Mouse (Mus musculus) gastrocnemius, postnatal 10 days (tissue): Measurements from ENCODE around the gene Pphln1. TPM values are rescaled to one million over a fixed set of nuclear protein-coding genes. Genes with fewer than 3 reads are reported as not detected.

Experiments
- DNase-seq: peaks from one replicate; pipeline ENCODE4 v3.0.0; 2021; ENCODE audit warnings: mixed read lengths
- total RNA-seq, 2 experiments: library from RNA; stranded (reverse); gene quantifications; 2 replicates each; pipeline ENCODE4 v1.2.3; 2021

Pphln1 gene
- total RNA-seq, 2 experiments from 2014 or later, result 20.7 to 21.5 TPM

DNA sequence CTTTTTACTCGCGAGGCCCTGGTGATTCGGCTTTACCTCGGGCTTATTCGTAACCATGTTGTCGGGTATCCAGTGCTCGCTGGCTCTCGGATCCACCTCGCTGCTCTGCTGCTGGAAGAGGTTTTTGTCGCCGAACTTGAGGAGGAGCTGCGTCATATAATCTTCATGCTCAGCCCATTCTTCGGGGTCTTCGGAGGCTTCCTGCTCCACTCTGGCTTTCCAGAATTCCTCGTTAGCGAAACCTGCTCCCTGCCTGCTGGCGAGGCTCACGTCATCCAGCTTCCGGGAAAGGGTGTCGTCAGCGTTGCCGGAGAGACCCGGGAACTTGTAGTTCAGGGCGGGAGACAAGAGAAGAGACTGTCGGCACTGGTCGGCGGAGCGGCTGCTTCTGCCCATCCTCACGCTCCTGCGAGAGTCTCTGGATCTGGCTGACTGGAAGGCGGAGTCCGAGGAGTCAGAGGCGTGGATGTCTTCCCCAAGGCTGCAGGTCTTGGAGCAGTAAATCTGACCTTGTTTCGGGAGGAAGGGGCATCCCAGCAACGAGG lies 105.1 kb downstream of the Pphln1 start:
- no peak for DNase-seq

DNA sequence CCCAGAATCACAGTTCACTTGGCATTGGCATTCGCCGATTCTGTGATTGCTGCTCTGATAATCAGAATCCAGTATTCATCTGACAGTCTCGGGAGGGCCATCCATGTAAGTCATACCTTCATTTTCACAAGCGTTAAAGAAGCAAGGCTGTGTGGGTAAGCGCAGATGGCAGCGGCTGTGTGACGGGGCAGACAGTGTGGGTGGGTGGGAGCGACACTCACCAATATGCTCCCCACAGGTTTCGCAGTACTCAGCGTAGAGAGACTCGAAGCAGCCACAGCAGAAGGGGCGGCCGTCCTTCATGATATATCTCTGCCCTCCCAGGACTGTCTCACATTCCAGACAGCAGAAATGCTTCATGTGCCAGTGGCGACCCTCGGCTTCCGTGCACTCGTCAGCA lies 106.7 kb downstream of the Pphln1 start:
- no peak for DNase-seq

DNA sequence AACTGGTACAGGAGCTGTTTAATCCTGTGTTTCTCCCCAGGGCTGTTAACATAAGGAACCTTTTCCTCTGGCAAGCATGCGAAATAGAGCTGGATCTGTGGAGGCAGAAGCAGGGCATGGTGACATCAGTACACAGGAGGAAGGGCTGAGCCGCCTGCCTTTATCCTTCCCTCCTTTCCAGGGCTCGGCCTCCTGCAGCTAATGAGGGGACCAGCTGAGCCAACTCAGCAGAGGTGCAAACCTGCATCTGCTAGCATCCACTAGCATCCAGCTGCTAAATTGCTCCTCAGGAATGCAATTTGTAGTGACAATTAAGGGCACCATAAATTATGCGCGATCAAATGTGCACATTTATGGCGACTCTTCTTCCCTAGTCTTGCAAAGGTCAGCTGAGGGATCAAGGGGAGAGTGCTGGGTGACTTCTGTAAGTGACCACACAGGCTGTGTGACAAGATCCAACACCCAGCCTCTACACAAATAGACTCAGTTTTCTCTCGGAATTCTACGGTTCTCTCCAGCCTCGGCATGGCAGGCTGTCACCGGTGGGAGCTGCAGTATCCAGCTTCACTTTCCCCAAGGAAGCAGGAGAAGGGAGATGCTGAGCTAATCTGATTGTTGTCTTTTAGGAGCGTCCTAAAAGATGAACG lies 112.7 kb downstream of the Pphln1 start:
- no peak for DNase-seq

DNA sequence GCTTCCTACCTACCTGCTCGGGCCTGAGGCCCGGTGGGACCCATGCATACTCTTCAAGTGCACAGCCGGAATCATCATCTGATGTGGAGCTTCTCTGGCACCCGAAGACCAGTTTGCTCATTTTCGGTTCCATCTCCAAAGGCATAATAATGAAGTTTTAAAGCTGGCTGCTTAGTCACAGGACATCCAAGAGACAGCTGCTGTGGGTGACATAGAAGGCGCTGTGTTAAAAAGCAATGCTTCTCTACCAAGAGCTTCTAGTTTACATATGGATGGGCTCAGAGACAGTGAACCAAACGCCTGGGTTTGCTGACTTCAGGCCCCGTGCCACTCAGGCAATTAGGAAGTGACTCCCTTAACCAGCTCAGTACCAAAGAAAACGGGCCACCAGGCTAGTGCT lies 114.3 kb downstream of the Pphln1 start:
- no peak for DNase-seq

DNA sequence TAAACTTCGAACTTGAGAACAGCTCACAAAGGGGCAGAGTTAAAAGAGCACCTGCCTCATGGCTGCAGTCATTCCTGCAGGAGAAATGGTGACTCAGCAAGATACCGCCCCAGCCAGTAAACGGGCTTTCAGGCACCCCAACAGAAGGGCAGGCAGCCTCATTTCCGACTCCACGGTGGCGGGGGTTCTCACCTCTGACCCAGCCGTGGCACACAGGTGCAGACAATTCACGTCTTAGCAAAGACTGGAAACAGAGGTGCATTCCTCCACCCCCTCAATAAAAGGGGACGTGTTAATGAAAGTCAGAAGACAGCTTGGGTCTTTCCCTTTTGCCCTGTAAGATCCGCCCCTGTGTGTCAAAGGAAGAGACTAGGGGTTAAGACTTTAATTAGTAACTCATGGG lies 115.8 kb downstream of the Pphln1 start:
- no peak for DNase-seq

DNA sequence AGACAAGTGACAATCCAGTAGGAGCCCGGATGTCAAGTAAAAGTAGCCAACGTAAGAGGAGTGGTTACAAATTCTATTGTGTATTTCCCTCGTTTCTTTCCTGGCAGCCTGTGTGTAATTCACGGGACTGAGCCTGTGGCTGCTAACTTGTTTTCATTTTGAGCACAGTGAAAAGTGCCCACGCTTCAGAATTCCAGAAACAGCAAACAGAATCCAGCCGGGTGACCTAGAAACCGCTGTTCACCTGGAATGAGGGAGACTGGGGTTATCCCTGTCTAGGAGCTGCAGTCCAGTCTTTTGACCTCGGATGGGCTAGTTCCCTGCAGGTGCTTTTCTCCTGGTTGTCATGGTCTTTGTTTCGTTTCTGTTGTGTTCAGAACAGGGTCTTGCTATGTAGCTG lies 117.2 kb downstream of the Pphln1 start:
- no peak for DNase-seq

DNA sequence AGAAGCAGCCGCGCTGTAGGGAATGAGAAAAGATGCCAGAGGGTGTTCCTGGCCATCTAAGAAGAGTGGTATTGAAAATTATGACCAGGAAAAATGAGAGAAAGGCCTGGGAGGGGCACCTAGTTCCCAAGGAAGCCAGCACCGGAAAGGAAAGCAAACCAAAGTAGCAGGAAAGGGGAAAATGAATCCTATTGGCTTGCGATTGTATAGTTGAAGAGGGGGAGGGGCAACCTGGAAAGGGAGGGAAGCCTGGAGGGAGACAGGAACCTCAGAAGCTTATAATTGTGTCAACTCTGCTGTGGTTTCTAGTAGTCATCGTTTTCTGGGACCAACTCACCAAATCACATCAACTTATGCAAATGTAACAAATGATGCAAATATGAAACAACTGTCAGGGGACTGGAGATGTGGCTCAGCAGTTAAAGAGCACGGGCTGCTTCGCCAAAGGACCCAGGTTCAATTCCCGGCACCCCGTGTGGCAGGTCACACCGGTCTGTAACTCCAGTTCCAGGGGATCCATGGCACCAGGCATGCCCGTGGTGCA lies 118.9 kb downstream of the Pphln1 start:
- no peak for DNase-seq

DNA sequence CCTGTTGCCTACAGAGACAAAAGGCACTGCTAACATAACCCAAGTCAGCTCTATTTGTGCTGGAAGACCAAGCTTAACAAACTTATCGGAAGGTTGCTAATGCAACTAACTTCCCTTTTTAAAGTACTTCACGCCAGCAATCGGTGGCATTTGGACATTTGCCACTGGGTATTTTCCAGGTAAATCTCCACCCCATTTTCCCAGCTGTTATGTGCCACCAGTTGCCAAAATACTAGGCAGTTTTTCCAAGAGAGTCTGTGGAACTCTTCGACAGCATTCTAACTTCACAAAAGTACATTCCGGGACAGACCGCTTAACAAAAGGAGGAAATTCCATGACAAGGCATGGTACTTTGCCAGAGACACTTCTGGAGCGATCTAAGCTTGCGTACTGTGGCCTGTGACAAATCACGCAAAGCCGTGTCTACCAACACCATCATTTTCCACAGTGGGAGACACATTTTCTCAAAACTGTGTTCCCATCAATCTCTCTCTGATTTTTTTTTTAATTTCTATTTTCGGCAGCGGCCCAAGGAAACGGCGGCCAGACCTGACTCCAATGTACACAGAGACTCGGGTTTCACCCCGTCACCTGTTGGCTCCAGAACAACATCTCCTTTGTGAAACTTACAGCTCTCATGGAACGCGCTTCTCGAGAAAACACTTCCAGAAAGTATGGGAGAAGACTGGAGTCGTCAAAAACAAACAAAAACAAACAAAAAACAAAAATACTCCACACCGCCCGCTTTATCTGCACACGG lies 120.2 kb downstream of the Pphln1 start:
- DNase-seq, result no peak

DNA sequence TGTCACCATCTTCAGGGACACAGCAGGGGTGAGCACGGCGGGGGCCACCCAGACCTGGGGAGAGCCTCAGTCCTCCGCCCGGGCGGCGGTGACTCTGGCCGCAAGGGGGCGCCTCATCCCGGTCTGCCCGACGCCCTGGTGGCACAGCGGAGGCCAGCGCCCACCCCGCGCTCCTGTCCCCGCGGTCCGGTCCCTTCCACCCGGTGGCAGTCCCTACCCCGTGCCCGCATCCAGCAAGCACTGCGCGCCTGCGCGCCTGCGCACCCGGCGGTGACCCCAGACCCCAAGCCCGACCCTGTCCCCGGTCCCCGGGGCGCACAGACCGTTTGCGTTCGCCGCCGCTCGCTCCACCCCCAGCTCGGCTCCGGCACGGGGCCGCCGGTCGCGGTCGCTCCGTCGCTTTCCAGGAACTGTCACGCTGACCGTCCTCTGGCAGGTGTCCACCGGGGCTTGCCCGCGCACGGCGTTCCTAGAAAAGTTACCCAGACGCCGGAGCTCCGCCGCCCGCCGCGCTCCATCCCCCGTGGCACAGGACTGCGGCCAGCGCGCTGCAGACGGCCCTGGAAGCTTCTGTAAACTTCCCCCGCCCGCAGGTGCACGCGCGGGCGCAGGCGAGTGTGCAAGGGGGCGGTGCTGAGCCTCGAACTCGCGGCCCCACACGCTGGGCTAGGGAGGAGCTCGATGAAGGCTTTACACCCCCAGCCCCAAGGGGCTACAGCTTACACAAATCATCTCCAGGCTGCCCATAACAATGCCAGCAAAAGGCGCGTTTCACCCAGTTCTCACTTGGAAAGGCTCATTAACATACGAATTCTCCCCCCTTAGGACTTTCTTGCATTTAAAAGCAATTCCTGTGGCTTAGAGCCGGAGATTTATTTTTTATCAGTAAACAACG lies 121.0 kb downstream of the Pphln1 start:
- peak; percentile 95 for DNase-seq

DNA sequence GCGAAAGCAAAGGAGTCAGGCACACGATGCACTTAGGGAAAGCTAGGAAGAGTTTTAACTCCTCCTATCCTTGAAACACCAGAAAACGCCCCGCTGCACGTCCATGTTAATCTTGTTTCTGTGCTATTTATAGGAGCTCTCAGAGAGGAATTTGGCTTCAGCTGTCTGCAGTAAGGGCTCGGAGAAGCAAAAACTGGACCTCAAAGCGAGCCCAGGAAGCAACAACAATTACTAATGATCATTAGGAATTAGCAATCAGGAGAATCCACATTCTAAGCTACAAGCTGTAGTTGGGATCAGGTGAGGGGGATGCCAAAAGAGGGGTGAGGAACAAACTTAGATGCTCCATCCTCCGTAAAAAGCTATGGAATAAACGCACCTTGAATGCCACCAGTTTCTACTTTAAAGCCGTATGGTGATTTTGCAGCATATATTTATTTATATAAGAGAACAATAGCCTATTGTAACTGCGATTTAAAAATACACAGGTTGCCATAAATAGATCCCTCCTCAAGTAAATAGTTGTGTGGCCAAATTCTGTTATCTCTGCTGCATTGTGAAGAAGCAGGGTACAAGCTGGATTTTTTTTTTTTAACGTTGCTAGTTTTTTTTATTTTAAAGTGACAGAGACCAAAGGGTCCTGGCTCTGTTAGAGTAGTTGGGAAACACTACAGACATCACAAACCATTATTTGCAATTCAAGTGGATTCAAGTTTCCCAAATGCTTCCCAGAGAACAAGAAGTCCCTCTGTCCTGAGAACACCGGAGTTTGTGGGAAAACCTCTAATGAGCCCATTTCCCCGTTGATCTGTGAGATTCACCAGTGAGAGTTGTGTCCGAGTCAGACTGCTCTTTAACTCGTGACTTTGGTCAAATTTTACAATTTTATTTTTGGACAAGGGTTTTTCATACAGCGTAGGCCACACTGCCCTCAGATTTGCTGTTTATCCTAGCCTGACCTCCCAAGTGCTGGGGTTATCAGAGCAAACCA lies 122.0 kb downstream of the Pphln1 start:
- DNase-seq, result peak; percentile 22

DNA sequence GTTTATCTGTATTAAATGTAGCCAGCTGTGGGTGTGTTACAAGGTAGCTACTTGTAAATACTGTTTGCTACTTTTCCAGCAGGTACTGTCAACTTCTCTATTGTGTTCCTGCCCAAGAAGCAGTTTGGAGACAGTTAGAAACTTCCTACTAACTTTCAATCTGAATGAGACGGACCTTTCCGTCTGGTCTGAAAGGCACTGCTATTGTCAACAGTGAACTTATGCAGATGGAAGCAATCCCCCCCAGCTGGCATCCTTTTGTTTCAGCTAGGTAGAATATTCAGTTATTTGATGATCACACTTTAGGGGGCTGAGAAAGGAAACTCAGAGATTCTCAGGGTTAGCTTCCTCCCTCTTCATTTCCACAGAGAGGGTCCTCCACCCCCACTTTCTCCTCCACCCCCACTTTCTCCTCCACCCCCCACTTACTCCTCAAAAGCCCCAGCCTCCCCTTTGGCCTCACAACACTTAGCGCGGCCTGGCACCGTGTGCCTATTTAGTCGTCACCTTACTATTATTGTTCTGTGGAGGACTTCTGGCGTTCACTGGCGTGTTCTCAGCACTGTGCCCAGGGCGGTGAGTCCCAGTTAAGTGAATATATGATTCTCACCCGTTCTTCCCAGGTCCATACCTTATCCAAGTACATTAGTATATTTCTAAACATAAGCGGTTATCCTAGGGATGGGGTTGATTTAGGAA lies 123.1 kb downstream of the Pphln1 start:
- no peak for DNase-seq

DNA sequence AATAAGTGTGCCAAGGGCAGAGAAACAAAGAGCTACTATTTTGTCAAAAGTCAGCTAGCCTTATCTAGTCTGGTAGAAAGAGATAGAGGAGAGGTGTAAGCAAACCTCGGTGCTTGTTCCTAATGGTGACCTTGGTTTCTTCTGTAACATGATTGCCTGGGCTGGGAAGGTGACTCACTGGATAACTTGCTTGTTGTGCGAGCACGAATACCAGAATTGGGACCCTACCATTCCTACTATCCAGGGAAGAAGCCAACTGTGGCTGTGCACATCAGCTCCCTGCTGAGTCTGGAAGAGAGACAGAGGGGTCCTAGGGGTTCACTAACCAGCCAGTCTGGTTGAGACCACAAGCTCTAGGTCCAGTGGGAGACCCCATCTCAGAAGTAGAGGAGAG lies 123.6 kb downstream of the Pphln1 start:
- DNase-seq, result no peak

DNA sequence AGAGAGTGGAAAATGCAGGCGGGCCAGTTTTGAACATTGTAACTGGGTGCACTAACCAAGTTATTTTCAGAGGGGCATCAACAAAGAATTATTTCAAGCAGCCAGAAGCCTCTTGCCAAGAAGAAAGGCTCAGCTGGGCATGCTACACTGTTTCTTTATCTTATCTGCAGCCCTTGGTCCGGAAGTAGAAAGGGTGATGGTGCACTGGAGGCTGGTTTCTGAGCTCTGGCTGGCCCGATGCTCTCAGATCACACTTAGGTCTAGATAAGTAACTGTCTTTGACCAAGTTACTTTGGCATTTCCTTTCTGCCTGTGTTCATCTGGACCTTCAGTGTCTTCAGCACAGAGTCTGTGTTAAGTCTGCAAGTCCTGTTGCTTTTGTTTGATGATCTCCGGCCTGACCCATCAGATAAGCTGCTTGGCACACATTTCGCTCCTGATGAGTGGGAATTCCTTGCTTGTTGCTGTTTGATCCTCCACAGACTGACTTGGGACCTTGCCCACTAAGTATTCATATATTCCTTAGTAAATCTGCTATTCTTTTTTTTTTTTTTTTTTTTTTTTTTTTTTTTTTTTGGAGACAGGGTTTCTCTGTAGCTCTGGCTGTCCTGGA lies 127.3 kb downstream of the Pphln1 start:
- no peak for DNase-seq

DNA sequence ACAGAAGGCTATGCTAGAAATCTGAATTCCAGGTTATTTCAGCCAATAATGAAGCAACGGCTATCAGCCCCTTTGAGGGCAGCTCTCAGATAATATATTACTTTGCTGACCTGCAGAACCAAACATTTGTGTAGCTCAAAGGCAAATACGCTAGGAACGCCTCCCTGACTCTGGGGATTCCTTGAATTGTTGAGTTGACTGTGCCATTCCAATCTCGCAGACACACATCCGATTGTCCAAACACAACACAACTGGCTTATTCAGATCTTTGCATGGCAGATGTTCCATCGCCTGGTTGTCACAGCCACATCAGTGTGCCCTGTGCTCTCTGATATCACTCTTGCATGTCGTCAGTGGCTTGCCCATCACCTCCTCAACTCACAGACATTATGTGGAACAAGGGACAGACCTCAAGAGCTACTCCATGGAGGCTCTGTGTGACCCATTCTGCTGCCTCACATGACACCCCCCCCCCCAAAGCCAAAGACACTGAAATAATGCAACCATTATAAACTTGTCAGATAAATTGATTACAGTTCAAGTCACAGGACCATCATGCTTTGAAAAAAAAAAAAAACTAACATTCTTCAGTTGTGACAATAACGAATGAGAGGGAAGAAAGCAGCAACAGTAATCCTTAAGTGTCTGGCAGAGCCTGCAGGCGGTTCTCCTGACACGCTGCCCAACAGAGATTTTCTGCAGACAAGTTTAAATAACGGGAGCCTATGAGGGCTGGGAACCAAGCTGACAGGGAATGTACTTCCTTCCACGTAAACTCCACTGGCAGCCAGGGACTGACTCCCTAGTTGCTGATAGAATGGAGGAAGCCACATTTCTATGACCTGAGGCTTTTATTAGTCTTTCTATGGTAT lies 131.9 kb downstream of the Pphln1 start:
- DNase-seq, result no peak

DNA sequence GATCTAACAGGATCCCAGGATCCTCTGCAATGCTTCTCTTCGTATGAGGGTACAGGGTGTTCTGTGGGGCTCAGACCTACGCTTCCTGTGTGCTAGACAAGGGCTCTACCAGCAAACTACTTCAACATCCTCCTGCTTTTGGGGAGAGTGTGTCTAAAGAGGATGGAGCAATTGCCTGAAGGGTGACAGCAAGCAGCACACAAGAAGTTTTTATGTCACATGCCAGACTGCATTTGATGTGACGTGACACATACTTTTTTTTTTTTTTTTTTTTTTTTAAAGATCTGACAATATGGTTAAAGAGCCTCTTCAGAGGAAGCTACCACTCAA lies 132.5 kb downstream of the Pphln1 start:
- no peak for DNase-seq

DNA sequence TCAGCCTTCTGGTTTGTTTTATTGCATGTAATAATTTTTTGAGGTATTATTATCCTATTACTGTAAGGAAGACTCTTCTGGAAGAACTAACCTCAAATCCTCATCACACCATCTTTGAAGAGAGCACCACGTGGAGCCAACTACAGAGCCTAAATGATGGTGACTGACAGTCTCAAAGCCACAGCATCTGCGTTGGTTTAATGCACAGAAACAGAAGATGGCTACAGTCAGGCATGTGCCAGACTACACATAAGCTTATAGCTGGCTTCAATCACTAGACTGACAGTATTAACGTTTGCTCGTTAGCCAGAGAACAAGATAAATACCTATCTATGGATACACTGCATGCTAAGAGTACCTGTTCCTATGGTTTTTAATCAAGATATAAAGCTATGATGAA lies 138.0 kb downstream of the Pphln1 start:
- DNase-seq, result no peak

DNA sequence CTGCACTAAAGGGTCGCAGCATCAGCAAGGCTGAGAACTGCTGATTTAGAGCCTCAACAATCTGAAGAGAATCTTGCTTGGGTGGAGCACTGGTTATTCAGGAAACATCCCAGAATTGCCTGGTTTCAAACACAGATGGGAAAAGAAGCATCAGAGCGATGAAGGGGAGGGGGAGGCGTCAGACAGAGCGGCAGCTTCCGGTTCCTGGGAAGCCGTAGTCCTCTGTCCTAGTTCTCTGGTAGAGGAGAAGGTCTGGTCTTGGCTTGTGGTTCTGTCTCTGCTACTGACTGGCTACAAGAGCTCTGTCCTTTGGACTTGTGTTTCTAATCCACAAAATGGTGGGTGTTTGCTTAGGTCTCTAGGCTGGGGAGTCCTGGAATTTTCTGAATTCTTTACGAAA lies 139.6 kb downstream of the Pphln1 start:
- no peak for DNase-seq

DNA sequence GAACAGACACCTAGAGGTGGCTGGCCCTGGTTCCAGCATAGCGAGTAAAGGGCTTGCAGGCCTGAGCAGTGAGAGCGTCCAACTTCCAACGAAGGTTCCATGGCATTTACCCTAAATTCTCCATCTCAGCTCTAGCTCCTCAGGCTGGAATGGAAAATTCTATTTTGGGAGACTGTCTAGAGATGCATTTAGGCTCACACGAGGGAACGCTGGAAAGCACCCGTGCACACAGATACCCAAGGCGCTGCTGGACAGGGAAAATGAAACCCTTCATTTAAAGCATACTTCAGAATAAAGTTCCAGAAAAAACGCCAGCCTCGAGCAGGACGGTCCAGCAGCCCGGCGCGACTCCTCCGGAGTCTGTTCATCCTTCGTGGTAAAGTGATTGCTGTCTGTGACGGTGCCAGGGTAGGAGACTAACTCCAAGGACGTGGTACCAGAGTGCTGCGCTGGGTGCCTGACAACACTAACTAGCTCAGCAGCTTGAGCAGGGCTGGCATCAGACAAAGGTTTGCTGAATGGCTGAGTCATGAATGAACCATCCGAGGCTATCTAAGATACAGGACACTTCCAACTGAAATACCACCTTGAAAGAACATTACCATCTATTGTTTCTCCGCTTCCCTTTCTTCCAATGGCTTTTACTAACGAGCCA lies 140.5 kb downstream of the Pphln1 start:
- DNase-seq, result no peak

DNA sequence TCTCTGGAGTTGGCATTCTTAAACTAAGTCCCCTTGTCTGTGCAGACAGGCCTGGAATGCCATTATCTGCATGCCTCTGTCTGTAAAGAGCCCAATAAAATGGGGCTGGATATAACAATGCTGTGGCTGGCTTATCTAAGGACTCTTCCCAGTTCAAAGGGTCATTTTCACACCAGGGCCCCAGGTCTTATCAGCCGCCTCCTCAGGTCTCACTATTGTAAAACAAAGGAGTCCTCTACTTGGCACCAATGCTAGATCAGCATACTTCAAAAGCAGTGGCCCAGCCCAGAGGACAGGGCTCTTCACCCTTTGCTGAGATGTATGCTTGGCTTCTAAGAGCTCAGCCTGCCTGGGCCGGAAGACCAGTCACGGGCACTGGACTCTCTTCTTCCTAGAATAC lies 141.3 kb downstream of the Pphln1 start:
- DNase-seq, result no peak
